Mouse (Mus musculus) CH12.LX (cell line): ENCODE results near the gene Gas2l2.

Experiments
- CHD2 ChIP-seq: IDR thresholded peaks from 2 replicates; pipeline ENCODE4 v1.6.1; 2011; ENCODE audit warnings: low read length, improper control_type of control experiment
- CTCF ChIP-seq, 2 experiments: IDR thresholded peaks in 1 of 2; conservative IDR thresholded peaks in 1 of 2; 2 replicates each; pipeline ENCODE4 v1.5.1; 2011 to 2012; ENCODE audit warnings: low read depth in 2 of 2, low read length in 2 of 2, improper control_type of control experiment in 1 of 2, inconsistent platforms in 1 of 2, mild to moderate bottlenecking in 1 of 2, moderate library complexity in 1 of 2
- ELF1 ChIP-seq: IDR thresholded peaks from 2 replicates; pipeline ENCODE4 v1.6.1; 2014; ENCODE audit warnings: low read depth, mild to moderate bottlenecking, inconsistent platforms, low read length, improper control_type of control experiment
- EP300 ChIP-seq: IDR thresholded peaks from 2 replicates; pipeline ENCODE4 v1.6.1; 2011; ENCODE audit warnings: low read length, improper control_type of control experiment
- MAFK ChIP-seq: IDR thresholded peaks from 2 replicates; pipeline ENCODE4 v1.6.1; 2011; ENCODE audit warnings: low read length, improper control_type of control experiment; ENCODE audit not compliant: insufficient replicate concordance
- MXI1 ChIP-seq: IDR thresholded peaks from 2 replicates; pipeline ENCODE4 v1.6.1; 2011; ENCODE audit warnings: mild to moderate bottlenecking, low read depth, low read length, improper control_type of control experiment
- MYC ChIP-seq: IDR thresholded peaks from 2 replicates; pipeline ENCODE4 v1.6.1; 2011; ENCODE audit warnings: low read depth, mild to moderate bottlenecking, improper control_type of control experiment, low read length
- NELFE ChIP-seq: IDR thresholded peaks from 2 replicates; pipeline ENCODE4 v1.6.1; 2011; ENCODE audit warnings: low read depth, low read length, improper control_type of control experiment
- POLR2A ChIP-seq: IDR thresholded peaks from 2 replicates; pipeline ENCODE4 v1.6.1; 2011; ENCODE audit warnings: low read depth, mild to moderate bottlenecking, improper control_type of control experiment, low read length
- UBTF ChIP-seq: IDR thresholded peaks from 2 replicates; pipeline ENCODE4 v1.6.1; 2012; ENCODE audit warnings: low read depth, mild to moderate bottlenecking, inconsistent platforms, low read length, improper control_type of control experiment, moderate library complexity
- USF1 ChIP-seq: IDR thresholded peaks from 2 replicates; pipeline ENCODE4 v1.6.1; 2014; ENCODE audit warnings: low read depth, mild to moderate bottlenecking, inconsistent platforms, low read length, improper control_type of control experiment
- USF2 ChIP-seq: conservative IDR thresholded peaks from 2 replicates; pipeline ENCODE4 v1.6.1; 2011; ENCODE audit warnings: low read depth, low read length, improper control_type of control experiment
- ZC3H11A ChIP-seq: IDR thresholded peaks from 2 replicates; pipeline ENCODE4 v1.6.1; 2012; ENCODE audit warnings: low read depth, mild to moderate bottlenecking, inconsistent platforms, low read length, improper control_type of control experiment

DNA sequence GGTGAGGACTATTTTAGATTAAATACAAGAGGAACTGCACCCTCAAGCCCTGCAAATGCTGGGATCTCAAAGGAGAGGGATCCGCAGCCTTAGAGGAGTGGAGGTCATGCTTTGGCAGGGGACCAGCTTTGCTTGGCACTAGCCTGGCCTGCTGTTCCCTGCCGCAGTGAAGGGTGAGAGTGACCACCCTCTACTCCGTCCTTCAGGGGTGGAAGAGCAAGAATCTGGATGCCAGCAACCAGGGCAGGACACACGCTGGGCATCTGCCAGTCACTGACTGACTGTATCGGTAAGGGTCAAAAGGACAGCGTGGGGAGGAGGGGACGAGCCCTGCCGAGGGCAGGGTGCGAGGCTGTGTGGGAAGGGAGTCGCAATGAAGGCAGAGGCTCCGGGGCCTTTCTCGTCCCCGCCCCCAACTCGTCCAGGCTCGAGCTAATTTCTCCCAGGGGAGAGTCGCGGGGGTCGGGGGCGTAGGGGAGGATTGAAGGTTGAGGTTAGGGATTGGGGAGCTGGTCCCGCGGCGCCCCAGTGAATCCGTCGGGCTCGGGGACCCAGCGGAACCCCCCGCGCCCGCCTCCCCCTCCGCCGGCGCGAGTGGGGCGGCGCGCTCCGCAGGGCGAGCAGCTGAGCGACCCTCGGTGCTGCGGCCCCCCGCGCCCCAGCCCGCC lies 20.0 kb downstream of the Gas2l2 start, which contains the start of gene Rasl10b:
- no peak for TF ChIP-seq CTCF (conservative IDR thresholded peaks at IDR 0.05 in 1 of 2, IDR thresholded peaks at IDR 0.05 in 1 of 2; ENCODE audit: low read depth in 2 of 2, low read length in 2 of 2)
- no peak for TF ChIP-seq USF2
- TF ChIP-seq NELFE = no peak
- TF ChIP-seq UBTF = no peak; the same call in 1 of the 2 replicates
- no peak for TF ChIP-seq ZC3H11A
- no peak for TF ChIP-seq EP300
- no peak for TF ChIP-seq ELF1
- TF ChIP-seq MYC = no peak
- no peak for TF ChIP-seq MAFK
- TF ChIP-seq USF1 = no peak
- no peak for TF ChIP-seq POLR2A
- no peak; the same call in 1 of the 2 replicates for TF ChIP-seq CHD2
- TF ChIP-seq MXI1 = no peak
